ENCODE assay signal across 18 mouse cellular contexts in genomic region chr13:15862941-15863340, GRCm38 (mm10).
DNase-seq lines count a peak whose midpoint lies in the region; ATAC-seq lines count a peak whose summit lies in the region.
"Had no signal": no experiment of that assay in that cellular context is flagged by ENCODE, and none has a peak within 500 bp of the region (broad histone marks: within the 10 kb centered on the region; RNA-seq: fewer than 3 reads in every experiment).

No protein-coding gene starts in this region.

- intact Hi-C loops in left cerebral cortex, postnatal 4 days (cut with DNase I): no loop called here

- ATAC-seq in common myeloid progenitor, adult 5-6 weeks (replicated peaks; ENCODE audit: low read depth, poor library complexity, severe bottlenecking): 0 out of 2 replicates have a peak, but pooled peaks have one; percentile 39
- ATAC-seq: activated CD4-positive, CD25-positive, alpha-beta regulatory T cell, adult 4 months; CD4-positive, CD25-positive, alpha-beta regulatory T cell, adult 4 months; forebrain, embryonic 15.5 days; intestine, embryonic 16.5 days; Patski had no signal

- DNase-seq in left cerebral cortex, postnatal 4 days: peak; percentile 6
- DNase-seq in left cerebral cortex, adult 18-20 months (ENCODE audit: low spot score in 2 of 2): no peak
- peak; percentile 53 for DNase-seq in 3T3-L1 (ENCODE audit: low read depth, low spot score)
- peak; percentile 66 for DNase-seq in Muller cell, postnatal 12 days (ENCODE audit: inconsistent ontology term)
- DNase-seq in cerebellum, adult 8-10 months: no peak
- DNase-seq in neural tube, embryonic 10.5 days (ENCODE audit: extremely low spot score, low spot score): no peak
- DNase-seq in spleen, postnatal 10 days (ENCODE audit: low spot score in 2 of 2): no peak
- DNase-seq: adrenal gland, postnatal 14 days; B cell, adult 2 months; cerebellum, adult 2 months; cerebellum, postnatal 14 days; gastrocnemius, postnatal 14 days had no signal

Comparison
In these comparisons a context has a peak if more than half of its experiments do, and no peak if none do; other contexts are left out.
1. DNase-seq: peak in left cerebral cortex, postnatal 4 days (single experiment), 3T3-L1 (single experiment) and Muller cell, postnatal 12 days (single experiment); none in left cerebral cortex, adult 18-20 months (0 of 2), cerebellum, adult 8-10 months (single experiment), neural tube, embryonic 10.5 days (single experiment) and spleen, postnatal 10 days (0 of 2).